Mouse (Mus musculus): Measurements from ENCODE around the gene Snx7.

Gene Snx7

GRCm38 (mm10) chr3:117814218-117814617 is 54.5 kb downstream of the Snx7 start:
- no peak for DNase-seq

GRCm38 (mm10) chr3:117812135-117812534 is 56.6 kb downstream of the Snx7 start:
- no peak for DNase-seq

GRCm38 (mm10) chr3:117805782-117806181 is 63.0 kb downstream of the Snx7 start:
- no peak for DNase-seq

DNA sequence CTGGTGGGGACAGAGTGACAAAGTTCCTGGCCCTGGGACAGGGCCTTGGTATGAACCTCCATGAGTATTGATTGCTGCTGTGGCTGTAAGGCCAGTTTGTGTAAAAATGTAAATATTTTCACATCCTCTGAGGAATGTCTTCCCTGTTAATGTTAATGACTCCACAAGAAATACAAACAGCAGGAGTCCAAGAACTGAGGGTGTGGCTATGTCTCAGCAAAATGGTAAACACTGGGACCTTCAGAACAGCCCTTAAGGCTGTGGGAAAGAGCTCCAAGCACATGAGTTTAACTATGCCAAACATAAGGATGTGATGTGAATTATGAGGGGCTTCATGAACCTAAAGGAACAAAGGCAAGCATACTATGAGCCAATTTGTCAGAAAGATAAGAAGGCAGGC is 74.2 kb downstream of the Snx7 start:
- no peak for DNase-seq

DNA sequence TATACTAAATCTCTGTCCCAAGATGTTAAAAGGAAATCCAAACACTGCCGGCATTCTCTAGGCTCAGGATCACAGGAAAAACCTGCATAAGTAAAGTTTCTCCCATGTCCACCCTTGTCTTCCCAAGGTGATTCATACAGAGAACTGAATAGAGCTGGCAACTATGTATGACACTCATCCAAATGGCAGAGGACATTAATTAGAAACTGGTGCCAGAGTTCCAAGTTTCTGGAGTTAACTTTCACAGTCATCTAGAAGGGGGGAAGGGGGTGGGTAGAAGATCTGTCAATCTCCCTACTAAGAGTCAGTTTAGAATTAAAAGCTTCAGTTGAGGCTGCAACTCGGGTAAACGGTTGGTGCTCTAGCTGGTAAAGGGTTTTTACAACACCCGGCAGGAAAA is 76.8 kb downstream of the Snx7 start:
- no peak for DNase-seq

DNA sequence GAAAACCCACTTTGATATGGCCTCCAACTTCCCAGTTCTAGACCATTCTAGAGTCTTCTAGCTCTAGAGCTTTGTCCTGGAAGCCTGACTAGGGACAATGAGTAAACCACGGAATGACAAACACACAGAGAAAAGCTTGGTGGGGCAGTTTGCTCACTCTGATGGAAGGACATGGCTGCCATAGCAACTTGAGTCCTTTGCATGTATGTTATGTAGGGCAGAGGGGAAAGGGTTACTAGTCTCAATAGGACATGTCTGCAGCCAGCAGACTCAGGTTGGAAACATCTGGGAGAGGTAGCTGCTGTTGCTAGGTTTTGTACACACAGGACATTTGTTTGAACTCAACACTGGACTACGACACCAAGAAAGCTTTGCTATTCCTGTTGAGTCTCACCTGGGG is 77.5 kb downstream of the Snx7 start:
- no peak for DNase-seq

DNA sequence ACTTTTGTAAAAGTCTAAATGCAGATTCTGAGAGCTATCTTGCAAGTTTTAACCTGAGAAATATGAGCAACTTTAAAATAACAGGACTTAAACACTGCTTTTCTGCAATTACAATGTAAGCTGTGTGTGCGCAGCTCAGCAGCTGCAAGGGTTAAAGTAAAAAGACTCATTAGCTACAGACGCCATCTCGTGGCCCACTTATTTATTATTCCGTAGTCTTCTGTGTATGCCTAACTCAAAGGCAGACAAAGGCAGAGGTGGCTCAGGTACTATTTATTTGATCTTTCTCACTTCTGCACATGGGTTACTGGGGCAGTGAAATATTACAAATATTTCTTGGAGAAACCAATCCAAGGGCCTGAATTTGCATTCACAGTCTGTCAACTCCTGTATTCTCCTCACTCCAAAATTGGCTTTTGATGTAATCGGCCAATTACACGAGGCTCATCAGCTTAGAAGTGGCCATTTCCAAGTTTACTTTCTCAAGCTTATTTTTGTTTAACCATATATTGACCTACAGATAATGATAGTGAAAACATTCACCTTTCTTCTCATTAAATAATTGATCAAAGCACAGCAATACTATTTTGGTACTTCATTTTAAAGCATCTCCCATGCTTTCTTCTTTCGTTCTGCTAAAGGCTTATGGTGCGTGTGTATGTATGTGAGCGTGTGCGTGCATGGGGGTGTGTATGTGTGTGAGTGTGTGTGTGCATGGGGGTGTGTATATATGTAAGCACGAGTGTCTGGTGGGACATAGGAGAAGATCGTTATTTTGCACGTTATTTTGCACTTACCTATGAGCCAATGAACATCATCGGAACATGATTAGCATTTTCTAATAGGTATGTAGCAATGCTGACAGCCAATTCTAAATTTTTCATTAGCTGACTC is 79.7 kb downstream of the Snx7 start:
- DNase-seq: peak; percentile 5

GRCm38 (mm10) chr3:117787247-117787646 is 81.5 kb downstream of the Snx7 start:
- no peak for DNase-seq

GRCm38 (mm10) chr3:117752151-117752757 is 116.5 kb downstream of the Snx7 start:
- DNase-seq: no peak

- DNase-seq: no peak
These were observed 117.1 kb downstream of the Snx7 start for GRCm38 (mm10) chr3:117751665-117752064.

GRCm38 (mm10) chr3:117749256-117749655 is 119.5 kb downstream of the Snx7 start:
- DNase-seq: no peak

- DNase-seq: no peak
These were observed 129.0 kb downstream of the Snx7 start for GRCm38 (mm10) chr3:117739760-117740159.

DNA sequence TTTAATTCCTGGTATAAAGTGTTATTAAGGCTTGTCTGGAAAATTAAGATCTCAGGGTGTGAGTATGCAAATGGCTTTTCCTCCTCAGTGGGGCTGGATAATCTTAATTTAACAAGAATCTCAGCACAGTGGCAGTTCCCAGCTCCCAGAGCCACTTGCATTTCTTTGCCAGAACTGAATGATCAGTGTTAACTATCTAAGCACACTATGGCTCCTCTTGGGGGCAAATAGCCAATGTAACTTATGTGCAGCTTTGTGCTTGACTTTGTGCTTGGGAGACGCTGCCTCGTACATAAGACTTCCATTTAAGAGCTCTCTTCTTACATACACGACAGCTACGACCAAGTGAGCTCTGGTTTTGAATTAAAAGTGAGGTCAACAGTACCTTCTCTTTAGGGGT is 136.1 kb downstream of the Snx7 start:
- DNase-seq: no peak
